Mouse (Mus musculus): ENCODE data around the gene Magi1. TPM values are rescaled to one million over a fixed set of nuclear protein-coding genes. Genes with fewer than 3 reads are reported as not detected.
"Not testable (repeated sequence)": the region's sequence is repeated elsewhere in the genome, so short reads cannot be mapped to it uniquely, and the experiment has no call there.

Magi1 gene
- total and polyA plus RNA-seq, 3 experiments: 4.1 to 16.5 (median 14.0) TPM

DNA sequence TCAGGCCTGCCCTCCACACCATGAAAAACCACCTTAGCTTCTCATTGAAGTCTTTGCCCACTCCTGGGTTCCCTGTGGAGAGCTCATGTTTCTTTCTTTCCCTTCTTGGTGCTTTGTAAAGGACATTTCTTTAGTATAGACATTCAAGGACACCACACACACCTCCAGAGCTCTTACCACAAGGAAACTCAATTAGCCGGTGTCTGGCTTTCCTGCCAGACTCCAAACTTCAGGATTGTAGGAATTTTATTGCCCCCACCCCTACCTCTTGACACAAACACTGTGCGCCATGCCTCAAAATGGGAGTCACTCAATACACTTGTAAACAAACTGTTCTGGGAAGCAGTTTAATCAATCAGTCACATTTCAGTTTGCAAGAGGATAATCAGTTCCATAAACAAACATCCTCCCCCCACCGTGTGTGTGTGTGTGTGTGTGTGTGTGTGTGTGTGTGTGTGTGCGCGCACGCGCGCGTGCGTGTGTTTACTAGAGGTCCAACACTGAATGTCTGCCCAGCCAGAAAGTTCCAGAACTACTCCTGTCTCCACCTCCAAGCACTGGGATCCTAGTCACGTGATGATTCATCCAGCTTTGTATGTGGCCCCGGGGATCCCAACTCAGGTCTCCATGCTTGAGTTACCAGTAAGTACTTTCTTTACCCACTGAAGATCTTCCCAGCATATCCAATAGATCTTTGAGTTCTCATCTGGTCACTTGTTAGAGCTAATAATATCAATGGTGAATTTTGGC, 618.5 kb downstream of the Magi1 start:
- Histone ChIP-seq H3K79me2 (replicated peaks; ENCODE audit: control insufficient read depth, insufficient read depth, low read length) (no peaks in the 10 kb centered on the region), H3K27ac (no peak overlapping the region), H3K4me3 (no peak overlapping the region), H3K4me1 (ENCODE audit: control insufficient read depth, insufficient read depth, low read length) (no peaks in the 10 kb centered on the region), H3K36me3 (ENCODE audit: control insufficient read depth, insufficient read depth, low read length) (no peaks in the 10 kb centered on the region), H3K9ac (ENCODE audit: low read depth, low read length) (no peak overlapping the region), H3K27me3 (ENCODE audit: control insufficient read depth, insufficient read depth, low read length) (no peaks in the 10 kb centered on the region)
- intact Hi-C loops (cut with DNase I): no loop called here
- no peak for DNase-seq
- TF ChIP-seq EP300 (IDR thresholded peaks at IDR 0.05; ENCODE audit: insufficient read depth, low read depth, low read length) (no peak), CTCF (IDR thresholded peaks at IDR 0.05) (no peak), POLR2A (IDR thresholded peaks at IDR 0.05; ENCODE audit: insufficient read depth, low read depth, low read length) (no peak)
- WGBS: 91% methylated on average over 12 of the region's 12 CpGs

DNA sequence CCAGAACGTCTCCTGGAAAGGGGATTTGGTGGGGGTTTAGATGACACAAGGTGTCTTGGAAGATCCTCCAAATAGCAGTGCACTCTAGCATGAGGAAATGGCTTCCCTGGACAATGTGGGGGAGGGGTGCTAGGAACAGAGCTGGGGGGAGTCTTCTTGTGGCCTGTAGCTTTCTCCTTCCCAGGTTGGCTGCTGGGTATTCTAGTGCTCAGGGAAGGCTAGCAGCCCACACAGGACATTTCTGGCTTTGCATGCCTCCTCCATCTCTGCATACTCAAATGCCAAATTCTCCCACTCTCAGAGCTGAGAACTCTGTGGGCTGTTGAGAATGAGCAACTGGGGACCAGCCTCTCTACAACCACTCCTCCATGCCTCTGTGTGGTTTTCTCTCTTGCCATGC, 622.6 kb downstream of the Magi1 start:
- Histone ChIP-seq H3K27ac (no peak overlapping the region), H3K79me2 (replicated peaks; ENCODE audit: control insufficient read depth, insufficient read depth, low read length) (no peaks in the 10 kb centered on the region), H3K4me1 (ENCODE audit: control insufficient read depth, insufficient read depth, low read length) (no peaks in the 10 kb centered on the region), H3K4me3 (no peak overlapping the region), H3K36me3 (ENCODE audit: control insufficient read depth, insufficient read depth, low read length) (no peaks in the 10 kb centered on the region), H3K27me3 (ENCODE audit: control insufficient read depth, insufficient read depth, low read length) (no peaks in the 10 kb centered on the region), H3K9ac (ENCODE audit: low read depth, low read length) (no peak overlapping the region)
- intact Hi-C loops (cut with DNase I): loop anchor here (5.0 kb wide), 1 partner anchor 391 kb away; no protein-coding TSS in a partner anchor
- 82% methylated on average over 1 of the region's 1 CpGs for WGBS
- TF ChIP-seq POLR2A (IDR thresholded peaks at IDR 0.05; ENCODE audit: insufficient read depth, low read depth, low read length) (no peak), EP300 (IDR thresholded peaks at IDR 0.05; ENCODE audit: insufficient read depth, low read depth, low read length) (no peak), CTCF (IDR thresholded peaks at IDR 0.05) (no peak)
- DNase-seq: no peak

DNA sequence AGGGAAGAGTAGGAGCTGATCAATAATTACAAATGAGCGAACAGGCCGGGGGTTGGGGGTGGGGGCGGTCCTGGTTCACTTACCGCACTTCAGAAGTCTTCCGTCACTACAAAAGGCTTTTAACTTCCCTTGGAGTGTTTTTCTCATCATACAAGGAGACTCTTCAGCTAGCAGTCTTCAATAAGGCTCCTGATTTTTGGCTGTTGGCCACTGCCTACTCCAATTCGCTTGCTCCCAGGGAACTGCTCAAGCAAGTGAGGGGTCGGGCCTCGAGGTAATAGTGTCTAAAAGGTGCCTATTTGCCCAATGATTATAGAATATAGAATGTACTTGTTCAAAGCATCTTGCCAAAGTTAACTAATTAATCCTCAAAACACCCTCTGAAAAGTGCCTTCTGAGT, 624.2 kb downstream of the Magi1 start:
- no peaks in the 10 kb centered on the region for H3K4me1 ChIP-seq (ENCODE audit: control insufficient read depth, insufficient read depth, low read length)
- no peaks in the 10 kb centered on the region for H3K27me3 ChIP-seq (ENCODE audit: control insufficient read depth, insufficient read depth, low read length)
- TF ChIP-seq EP300 (IDR thresholded peaks at IDR 0.05; ENCODE audit: insufficient read depth, low read depth, low read length) (no peak), CTCF (IDR thresholded peaks at IDR 0.05) (no peak), POLR2A (IDR thresholded peaks at IDR 0.05; ENCODE audit: insufficient read depth, low read depth, low read length) (no peak)
- 59% methylated on average over 8 of the region's 8 CpGs for WGBS
- no peak overlapping the region for H3K27ac ChIP-seq
- DNase-seq: no peak
- H3K79me2 ChIP-seq (replicated peaks; ENCODE audit: control insufficient read depth, insufficient read depth, low read length): no peaks in the 10 kb centered on the region
- intact Hi-C loops (cut with DNase I): loop anchor here (5.0 kb wide), 1 partner anchor 328 kb away; no protein-coding TSS in a partner anchor
- no peak overlapping the region for H3K4me3 ChIP-seq
- no peaks in the 10 kb centered on the region for H3K36me3 ChIP-seq (ENCODE audit: control insufficient read depth, insufficient read depth, low read length)
- H3K9ac ChIP-seq (ENCODE audit: low read depth, low read length): no peak overlapping the region

DNA sequence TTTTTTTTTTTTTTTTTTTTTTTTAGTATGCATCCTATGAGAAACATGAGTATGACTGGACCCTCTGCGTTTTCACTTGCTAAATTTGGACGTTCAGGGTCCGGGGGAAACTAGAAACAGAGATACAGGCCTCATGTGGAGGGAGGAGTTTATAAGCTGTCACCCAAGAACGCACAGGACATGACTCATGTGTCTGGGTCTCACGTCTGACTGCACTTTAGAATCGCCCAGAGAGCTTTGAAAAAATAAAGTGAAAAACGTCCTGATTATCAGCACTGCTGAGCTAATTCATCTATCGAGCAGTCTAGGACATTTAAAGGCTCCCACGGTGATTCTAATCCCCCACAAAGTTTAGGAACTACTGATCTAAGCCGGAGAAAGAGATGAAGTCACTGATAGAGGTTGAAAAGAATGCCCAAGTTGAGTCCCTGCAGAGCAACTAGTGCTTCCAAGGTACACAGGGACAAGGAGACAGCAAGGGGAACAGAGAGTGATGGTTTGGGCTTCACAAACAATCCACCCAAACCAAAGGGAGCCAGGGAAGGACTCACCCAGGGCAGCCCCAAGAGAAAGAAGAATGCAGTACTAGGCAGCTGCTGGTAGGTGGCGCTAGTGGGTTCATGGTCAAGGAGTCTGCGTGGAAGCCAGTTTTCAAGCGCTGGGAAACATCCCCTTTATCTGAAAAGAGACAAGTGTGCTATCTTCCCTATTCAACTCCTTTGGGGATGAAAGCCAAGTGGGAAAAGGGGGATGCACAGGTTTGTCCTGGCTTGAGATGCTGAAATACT, 626.3 kb downstream of the Magi1 start:
- no peaks in the 10 kb centered on the region for H3K27me3 ChIP-seq (ENCODE audit: control insufficient read depth, insufficient read depth, low read length)
- WGBS: 10% methylated on average over 13 of the region's 13 CpGs
- DNase-seq: peak; percentile 66 to 78
- peak overlapping the region; percentile 46; the same call in 1 of the 2 replicates for H3K27ac ChIP-seq
- H3K4me3 ChIP-seq: no peak overlapping the region
- no peaks in the 10 kb centered on the region for H3K4me1 ChIP-seq (ENCODE audit: control insufficient read depth, insufficient read depth, low read length)
- intact Hi-C loops (cut with DNase I): loop anchor here (5.0 kb wide), 1 partner anchor 330 kb away; no protein-coding TSS in a partner anchor
- H3K9ac ChIP-seq (ENCODE audit: low read depth, low read length): no peak overlapping the region
- no peaks in the 10 kb centered on the region for H3K36me3 ChIP-seq (ENCODE audit: control insufficient read depth, insufficient read depth, low read length)
- H3K79me2 ChIP-seq (replicated peaks; ENCODE audit: control insufficient read depth, insufficient read depth, low read length): no peaks in the 10 kb centered on the region
- TF ChIP-seq POLR2A (IDR thresholded peaks at IDR 0.05; ENCODE audit: insufficient read depth, low read depth, low read length) (no peak), CTCF (IDR thresholded peaks at IDR 0.05) (peak; percentile 97)

DNA sequence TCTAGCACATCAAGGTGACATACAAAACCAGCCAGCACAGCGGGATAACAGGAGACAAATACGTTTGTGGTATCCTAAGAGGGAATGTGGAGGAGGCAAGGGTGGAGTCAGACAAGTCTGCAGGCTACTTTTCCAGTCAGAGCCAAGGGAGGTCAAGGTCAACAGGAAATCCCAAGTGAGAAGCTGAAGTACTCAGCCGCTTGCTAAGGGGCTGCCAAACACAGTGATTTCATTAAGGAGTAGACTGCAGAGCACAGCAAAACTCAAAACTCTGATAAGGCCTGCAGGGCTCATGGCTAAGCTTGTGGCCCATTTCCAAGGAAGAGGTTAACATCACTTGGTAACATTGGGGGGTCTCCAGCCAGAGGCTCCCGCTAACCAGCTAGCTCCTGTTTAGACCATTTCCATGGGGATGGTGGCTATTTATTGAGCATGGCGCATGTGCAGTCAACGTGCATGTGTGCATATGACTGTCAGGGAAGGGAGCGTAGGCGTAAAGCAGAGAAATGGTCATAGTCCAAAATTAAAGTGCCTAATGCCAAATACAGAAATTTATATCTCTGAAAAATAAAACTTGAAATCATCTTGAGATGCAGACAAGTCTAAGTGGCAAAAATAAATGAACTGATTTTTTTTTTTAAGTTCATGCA, 635.0 kb downstream of the Magi1 start:
- Histone ChIP-seq H3K27ac (no peak overlapping the region; the same call in 1 of the 2 replicates), H3K27me3 (ENCODE audit: control insufficient read depth, insufficient read depth, low read length) (no peaks in the 10 kb centered on the region), H3K4me3 (no peak overlapping the region), H3K79me2 (replicated peaks; ENCODE audit: control insufficient read depth, insufficient read depth, low read length) (no peaks in the 10 kb centered on the region), H3K4me1 (ENCODE audit: control insufficient read depth, insufficient read depth, low read length) (peaks cover 11% of the 10 kb centered on the region), H3K9ac (ENCODE audit: low read depth, low read length) (no peak overlapping the region), H3K36me3 (ENCODE audit: control insufficient read depth, insufficient read depth, low read length) (no peaks in the 10 kb centered on the region)
- TF ChIP-seq POLR2A (IDR thresholded peaks at IDR 0.05; ENCODE audit: insufficient read depth, low read depth, low read length) (no peak), EP300 (IDR thresholded peaks at IDR 0.05; ENCODE audit: insufficient read depth, low read depth, low read length) (0 out of 2 replicates have a peak, but pooled peaks have one; percentile 6)
- WGBS: 51% methylated on average over 8 of the region's 8 CpGs
- peak; percentile 33 to 70 for DNase-seq
- intact Hi-C loops (cut with DNase I): no loop called here

DNA sequence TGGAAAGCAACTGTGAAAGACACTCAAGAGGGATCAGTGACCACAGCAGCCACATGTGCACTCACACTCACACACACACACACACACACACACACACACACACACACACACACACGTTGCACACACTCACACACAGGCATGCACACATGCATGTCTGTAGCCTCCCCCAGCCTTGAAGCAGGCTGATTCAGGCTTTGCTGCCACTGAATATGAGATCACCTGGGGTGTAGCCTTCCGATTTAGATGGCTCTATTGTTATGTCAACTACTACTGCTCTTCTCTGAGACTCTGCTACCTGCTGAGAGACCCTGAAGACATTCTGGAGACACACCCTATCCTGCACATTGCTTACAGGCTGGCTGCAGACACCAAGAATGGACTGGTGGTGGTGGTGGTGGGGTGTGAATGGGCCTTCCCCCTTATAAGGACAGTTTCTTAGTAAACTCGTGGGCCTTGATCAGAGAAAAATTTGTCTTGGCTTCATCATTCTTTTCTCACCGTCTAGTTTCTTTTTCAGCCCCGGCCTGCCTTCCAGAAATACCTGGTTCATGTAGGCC, 653.9 kb downstream of the Magi1 start:
- H3K27me3 ChIP-seq (ENCODE audit: control insufficient read depth, insufficient read depth, low read length); H3K4me3 ChIP-seq; H3K36me3 ChIP-seq (ENCODE audit: control insufficient read depth, insufficient read depth, low read length); DNase-seq; H3K27ac ChIP-seq; H3K79me2 ChIP-seq (replicated peaks; ENCODE audit: control insufficient read depth, insufficient read depth, low read length); H3K4me1 ChIP-seq (ENCODE audit: control insufficient read depth, insufficient read depth, low read length); H3K9ac ChIP-seq (ENCODE audit: low read depth, low read length); intact Hi-C loops (cut with DNase I): not testable (repeated sequence)
- WGBS: 78% methylated on average over 5 of the region's 5 CpGs
